Mouse (Mus musculus): Measurements from ENCODE around the gene Sec23a.
"Not testable (repeated sequence)": the region's sequence is repeated elsewhere in the genome, so short reads cannot be mapped to it uniquely, and the experiment has no call there.

The Sec23a gene

DNA sequence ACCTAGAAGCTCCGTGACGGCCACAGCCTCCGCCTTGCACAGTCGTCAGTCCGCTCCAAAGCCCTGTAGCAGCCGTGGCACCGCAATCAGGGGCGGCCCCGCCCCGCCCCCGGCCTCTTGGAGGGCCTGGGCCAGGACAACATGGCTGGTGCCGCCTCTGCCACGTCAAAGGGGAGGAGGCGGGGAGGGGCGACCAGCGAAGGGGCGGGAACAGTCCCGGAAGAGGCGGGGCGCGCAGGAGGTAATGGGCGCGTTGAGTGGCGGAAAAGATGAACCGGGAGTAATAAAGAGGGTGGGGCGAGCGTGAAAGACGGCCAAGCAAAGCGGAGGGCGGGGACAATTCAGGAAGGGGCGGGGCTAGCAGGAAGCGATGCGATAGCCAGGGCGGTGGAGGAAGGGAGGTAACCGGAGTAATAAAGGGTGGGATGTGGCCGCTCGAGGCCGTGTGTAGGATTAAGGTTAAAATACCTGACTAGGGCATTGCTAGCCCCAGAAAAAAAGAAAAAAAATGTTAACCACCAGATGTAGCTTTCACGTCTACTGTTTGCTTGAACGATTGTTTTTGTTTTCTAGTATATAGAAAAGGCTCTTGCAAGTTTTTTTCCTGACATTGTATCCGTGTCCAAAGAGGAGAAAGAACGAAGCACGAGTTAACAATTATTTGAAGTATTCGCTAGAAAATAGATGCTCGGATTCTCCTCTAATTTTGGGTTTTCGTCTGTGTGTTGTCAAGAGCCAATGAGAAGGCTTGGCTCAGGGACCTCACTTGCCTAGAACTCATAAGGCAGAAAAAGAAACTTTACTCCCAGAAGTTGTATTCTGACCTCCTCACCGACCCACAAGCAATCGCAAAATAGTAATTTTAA lies at the start of gene Sec23a:
TSS of gene Sec23a (minus strand) at position 174 of the 866 bp plus-strand sequence.
- DNase-seq = peak; percentile 96

- DNase-seq = peak; percentile 90
These were observed 49.3 kb upstream of the Sec23a start, which contains the start of gene Trappc6b for GRCm38 (mm10) chr12:59060993-59061595. Gene Trappc6b, minus strand, starts transcription at chr12:59061472.

- DNase-seq = no peak
These were observed 48.5 kb upstream of the Sec23a start for GRCm38 (mm10) chr12:59060322-59060721.

DNA sequence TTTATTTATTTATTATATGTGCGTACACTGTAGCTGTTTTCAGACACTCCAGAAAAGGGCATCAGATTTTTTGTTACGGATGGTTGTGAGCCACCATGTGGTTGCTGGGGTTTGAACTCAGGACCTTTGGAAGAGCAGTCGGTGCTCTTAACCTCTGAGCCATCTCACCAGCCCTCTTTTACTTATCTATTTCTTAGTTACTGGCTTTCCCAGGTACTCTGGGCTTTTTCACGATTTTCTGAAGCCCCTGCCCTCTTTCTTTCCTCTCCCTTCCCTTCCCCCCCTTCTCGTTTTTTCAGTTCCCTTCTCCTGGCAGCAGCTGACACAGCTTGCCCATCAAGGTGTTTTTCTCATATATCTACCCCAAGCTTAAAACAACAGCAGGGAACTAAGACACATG lies 46.4 kb upstream of the Sec23a start:
- DNase-seq = not testable (repeated sequence)

DNA sequence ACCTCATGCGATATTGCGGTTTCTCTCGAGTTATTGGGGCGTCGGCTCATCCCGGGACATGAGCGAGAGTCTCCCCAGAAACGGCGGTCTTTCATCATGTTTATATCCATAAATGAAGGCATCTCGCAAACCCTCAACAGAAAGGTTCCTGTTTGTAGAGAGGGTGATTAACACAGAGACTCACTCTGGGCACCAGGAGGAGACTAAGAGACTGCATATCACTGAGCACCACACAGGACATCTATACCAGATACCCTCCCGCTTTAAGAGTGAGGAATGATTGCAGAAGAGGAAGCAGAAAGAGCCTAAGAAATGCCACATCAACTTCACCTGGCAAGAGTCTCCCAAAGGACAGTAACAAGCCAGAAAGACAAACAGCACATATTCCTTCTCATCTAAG lies 44.4 kb upstream of the Sec23a start:
- no peak for DNase-seq

- no peak for DNase-seq
These were observed 43.5 kb upstream of the Sec23a start for GRCm38 (mm10) chr12:59055196-59055850.

DNA sequence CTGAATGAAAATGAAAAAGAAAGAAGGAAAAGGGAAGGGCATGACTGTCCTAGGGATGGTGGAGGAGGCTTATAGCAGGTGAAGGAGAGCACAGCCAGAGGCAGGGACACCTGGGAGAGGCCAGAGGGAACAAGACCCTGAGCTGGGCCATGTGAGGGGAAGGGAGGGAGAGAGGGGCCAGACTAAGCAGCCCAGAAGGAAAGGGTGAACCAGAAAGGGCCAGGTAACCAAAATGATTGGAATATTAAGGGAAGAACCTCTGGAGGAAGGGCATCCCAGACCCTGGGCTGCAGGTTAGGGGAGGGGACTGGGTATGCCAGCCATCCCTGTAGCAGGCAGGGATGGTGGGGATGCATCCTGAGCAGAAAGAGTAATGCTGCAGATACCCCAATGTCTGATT lies 42.2 kb upstream of the Sec23a start:
- DNase-seq = no peak

DNA sequence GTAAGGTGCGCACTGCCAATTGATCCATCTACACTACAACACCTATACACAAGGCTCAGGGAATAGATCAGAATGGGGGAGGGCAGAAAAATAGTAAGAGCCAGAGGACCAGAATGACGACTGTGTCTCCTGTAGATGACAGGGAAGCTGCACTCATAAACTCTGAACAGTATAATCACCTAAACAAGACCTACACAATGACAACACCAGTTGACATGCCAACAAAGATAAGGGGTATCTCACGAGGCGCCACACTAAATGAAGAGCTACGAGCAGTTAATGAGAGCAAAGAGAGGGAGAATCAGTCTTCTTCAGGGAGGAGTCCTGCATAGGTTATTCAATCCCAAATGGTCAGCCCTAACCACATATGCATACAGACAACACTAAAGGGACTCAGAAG lies 41.3 kb upstream of the Sec23a start:
- no peak for DNase-seq

DNA sequence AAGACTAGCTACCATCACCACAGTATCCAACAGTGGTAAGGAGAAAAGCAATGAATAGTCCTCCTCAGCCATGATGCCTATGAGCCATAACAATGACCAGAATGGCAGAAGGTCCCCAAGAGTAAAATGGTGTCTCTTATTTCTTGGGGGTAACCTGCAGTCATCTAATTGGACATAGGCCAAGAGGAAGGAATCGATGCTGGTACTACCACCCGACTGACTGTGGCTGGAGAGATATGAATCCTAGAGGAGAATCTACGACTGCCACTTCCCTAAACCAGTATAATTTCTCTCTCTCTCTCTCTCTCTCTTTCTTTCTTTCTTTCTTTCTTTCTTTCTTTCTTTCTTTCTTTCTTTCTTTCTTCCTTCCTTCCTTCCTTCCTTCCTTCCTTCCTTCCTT lies 40.7 kb upstream of the Sec23a start:
- no peak for DNase-seq

- DNase-seq = no peak
These were observed 29.0 kb upstream of the Sec23a start for GRCm38 (mm10) chr12:59040851-59041250.

- peak; percentile 88 for DNase-seq
These were observed 28.4 kb upstream of the Sec23a start for GRCm38 (mm10) chr12:59039971-59040844.

DNA sequence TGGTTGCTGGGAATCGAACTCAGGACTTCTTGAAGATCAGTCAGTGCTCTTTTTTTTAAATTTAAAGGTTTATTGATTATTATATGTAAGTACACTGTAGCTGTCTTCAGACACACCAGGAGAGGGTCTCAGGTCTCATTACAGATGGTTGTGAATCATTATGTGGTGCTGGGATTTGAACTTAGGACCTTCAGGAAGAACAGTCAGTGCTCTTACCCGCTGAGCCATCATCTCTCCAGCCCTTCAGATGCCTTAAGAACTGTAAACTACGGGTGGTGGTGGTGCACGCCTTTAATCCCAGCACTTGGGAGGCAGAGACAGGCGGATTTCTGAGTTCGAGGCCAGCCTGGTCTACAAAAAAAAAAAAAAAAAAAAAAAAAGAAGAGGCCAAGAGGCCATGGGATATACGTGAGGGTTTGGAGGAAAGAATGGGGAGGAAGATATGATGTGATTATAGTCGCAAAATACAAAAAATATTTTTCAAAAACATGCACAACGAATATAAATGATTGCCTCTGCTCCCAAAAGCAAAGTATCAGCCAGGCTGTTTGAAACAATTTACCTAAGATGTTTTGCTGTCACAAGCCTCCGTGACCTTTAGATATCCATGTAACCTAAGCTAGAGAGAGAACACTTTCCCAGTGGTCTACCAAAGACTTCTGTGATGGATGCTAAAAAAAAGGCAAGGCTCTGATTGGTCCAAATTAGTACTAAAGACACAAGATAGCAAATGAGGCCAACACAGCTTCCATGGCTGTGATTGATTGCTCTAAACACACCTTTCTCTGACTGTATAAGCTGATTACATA lies 27.5 kb upstream of the Sec23a start:
- no peak for DNase-seq

GRCm38 (mm10) chr12:59032101-59032500 lies 20.3 kb upstream of the Sec23a start:
- no peak for DNase-seq

DNA sequence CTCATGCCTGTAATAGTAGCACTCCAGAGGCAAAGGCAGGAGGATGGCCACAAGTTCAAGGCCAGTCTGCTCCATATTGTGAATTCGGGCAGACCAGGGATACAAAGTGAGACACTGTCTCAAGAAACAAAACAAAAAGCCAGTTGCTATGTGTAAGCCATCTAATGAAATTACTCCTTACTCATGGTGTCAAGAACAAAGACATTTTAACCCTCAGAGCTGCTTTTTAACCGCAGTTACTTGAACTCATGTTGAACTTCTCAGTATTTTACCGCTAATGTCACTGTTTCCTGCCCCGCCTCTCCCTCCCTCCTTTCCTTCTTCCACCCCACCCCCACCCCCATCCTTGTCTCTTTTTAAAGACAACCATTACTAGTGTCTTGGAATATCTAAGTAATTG lies 9.5 kb upstream of the Sec23a start:
- no peak for DNase-seq

DNA sequence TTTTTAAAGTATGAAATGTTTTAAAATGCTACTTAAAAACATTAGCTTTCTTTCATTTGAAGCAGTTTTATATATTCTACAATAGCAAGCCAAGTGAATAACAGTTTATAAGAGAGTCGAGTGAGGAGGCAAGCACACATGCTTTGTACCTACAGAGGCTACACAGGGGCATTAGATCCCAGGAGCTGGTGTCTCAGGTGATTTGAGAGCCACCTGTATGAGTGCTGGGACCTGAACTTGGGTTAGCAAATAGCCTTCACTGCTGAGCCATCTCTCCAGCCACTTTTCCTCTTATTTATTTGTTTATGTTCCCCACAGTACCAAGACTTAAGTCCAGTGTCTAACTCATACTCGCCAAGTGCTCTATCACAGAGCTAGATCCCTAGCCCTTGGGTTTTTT lies 8.1 kb upstream of the Sec23a start:
- no peak for DNase-seq

GRCm38 (mm10) chr12:59017970-59018369 lies 6.2 kb upstream of the Sec23a start:
- no peak for DNase-seq

- DNase-seq = peak; percentile 97
These were observed 1.4 kb upstream of the Sec23a start, which contains the start of gene Gemin2 for GRCm38 (mm10) chr12:59013234-59013633. Gene Gemin2, plus strand, starts transcription at chr12:59013393.

GRCm38 (mm10) chr12:59012710-59013091 lies 884 bp upstream of the Sec23a start:
- DNase-seq = peak; percentile 36

DNA sequence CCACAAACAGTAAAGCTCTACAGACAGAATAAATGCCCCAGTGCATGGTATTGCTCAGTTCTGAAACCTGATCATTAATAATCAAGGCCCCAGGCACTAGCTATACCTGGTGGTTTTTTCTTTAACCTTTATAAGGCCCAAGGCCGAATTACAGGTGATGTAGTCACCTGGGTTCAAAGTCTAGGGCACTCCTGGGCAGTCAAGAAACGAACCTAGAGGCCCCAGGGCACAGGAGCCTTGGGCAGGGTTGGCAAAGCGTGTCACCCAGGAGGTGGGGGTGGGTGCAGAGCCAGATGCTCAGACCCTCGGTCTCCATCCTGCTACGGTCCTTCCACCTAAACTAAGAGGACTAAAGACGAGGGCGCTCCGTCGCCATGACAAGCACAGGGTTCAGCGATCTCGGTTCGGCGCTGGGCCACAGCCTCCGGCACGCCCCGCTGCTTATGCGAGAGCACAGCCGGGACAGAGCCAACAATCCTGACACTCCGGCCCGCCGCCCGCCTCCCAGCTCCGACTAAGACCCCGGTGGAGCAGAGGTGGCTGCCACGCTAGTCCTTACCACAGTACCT lies 458 bp downstream of the Sec23a start:
- DNase-seq = no peak

DNA sequence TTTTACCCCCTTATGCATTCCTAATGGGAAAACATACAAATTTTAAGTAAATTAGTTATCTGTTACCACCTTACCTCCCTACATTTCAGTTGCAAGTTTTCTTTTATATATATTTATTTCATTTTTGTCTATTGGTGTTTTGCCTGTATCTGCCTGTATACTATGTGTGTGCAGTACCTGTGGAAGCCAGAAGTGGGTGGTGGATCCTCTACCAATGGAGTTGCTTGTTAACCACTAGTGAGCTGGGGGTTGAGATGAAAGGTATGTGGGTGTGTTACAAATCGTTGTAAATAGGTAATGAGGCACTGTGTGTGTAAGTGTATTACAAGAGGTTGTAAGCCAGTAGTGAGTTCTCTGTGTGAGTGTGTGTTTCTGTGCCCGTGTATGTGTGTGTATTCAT lies 1.3 kb downstream of the Sec23a start:
- peak; percentile 21 for DNase-seq

GRCm38 (mm10) chr12:58985766-58986165 lies 26.1 kb downstream of the Sec23a start:
- DNase-seq = no peak
